Mouse (Mus musculus): ENCODE measurements around the gene Helz. TPM values are rescaled to one million over a fixed set of nuclear protein-coding genes. Genes with fewer than 3 reads are reported as not detected.

The Helz gene
- polyA plus RNA-seq, 1 experiment from 2014 or later = 3.3 TPM

DNA sequence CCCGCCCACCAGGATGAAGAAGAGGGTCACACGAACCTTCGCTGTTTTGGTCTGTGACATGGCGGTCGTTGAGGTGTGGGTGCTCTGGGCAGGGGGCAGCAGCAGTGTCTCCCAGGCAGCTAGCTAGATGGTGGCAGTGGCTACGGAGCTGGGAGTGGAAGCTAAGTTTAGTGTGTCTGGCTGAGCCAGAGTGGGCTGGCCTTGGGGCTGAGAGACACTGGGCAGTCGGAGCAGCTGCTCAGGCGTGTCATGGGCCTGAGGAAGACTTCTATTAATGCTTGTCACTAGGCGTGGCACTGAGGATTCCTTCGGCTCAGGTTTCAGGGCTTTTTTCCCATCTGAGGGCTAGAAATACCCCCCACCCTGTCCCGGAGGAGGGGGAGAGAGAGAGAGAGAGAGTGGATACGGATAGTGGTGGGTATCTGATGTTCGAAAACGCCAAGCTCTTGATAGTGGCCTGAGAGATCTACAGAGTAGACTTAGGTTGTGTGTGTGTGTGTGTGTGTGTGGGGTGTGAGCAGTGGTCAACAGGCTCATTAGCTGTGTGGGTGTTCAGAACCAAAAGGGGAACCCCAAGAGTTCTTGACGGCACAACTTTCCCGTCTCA is 168.7 kb downstream of the Helz start, which contains the start of gene Cacng1:
Gene Cacng1, minus strand, starts transcription at position 191 of the 607 bp plus-strand sequence.
- no peak within 1 kb of the TSS for H3K9ac ChIP-seq (replicated peaks)
- no peak within 1 kb of the TSS for H3K4me3 ChIP-seq (ENCODE audit: low read depth, low read length)
- WGBS (ENCODE audit: insufficient replicate concordance) = 78% methylated on average over 16 of the region's 16 CpGs
- no peak for DNase-seq
- H3K36me3 ChIP-seq (replicated peaks; ENCODE audit: insufficient read depth, low read length) = no peaks in the 10 kb centered on the region
- no peaks in the 10 kb centered on the region for H3K9me3 ChIP-seq (ENCODE audit: low read length)
- no peak within 1 kb of the TSS for H3K4me2 ChIP-seq (ENCODE audit: low read depth, low read length)
- TF ChIP-seq EP300 (IDR thresholded peaks at IDR 0.05; ENCODE audit: low read depth) (no peak), CTCF (IDR thresholded peaks at IDR 0.05; ENCODE audit: low read depth) (no peak)
- no peaks in the 10 kb centered on the region for H3K27me3 ChIP-seq (ENCODE audit: insufficient read depth, low read length)
- no peak for ATAC-seq
- no peaks in the 10 kb centered on the region for H3K4me1 ChIP-seq (ENCODE audit: insufficient read depth)
- no peak within 1 kb of the TSS for H3K27ac ChIP-seq (ENCODE audit: low read depth)

DNA sequence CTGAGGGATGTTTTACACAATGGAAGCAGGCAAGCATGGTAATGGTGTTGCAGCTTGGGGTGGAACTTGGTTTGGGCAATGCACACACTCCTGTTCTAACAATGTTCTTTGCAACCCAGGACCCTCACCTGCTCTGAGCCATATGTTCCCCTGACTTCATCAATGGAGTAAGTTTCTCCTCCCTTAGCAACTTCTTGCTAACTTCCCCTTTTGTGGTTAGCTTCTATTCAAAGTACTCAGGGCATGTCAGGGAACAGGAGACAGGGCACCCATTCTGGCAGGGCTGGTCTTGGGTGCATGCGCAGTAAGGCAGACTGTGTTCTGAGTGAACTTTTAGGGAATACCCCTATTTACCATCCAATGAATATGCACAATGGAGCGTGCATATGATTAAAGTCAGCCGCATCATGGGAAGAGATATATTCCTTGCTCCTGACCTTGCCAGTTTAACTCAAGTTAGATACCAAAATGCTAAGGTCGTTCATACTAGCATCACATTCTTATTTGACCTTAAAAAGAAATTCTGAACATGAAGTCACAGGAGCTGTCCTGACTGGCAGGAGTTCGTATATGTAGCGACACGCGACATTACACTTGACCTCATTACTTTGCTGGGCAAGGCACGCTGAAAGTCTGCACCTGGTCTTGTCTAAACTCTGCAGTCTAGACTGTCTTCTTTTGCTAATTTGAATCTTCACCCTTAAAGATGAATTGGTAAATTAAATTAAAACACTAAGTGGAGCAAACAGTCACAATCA is 172.7 kb downstream of the Helz start:
- 74% methylated on average over 9 of the region's 9 CpGs for WGBS (ENCODE audit: insufficient replicate concordance)
- Histone ChIP-seq H3K9ac (replicated peaks) (no peak overlapping the region), H3K27ac (ENCODE audit: low read depth) (no peak overlapping the region), H3K4me2 (ENCODE audit: low read depth, low read length) (no peak overlapping the region), H3K9me3 (ENCODE audit: low read length) (no peaks in the 10 kb centered on the region), H3K4me1 (ENCODE audit: insufficient read depth) (no peaks in the 10 kb centered on the region), H3K36me3 (replicated peaks; ENCODE audit: insufficient read depth, low read length) (no peaks in the 10 kb centered on the region), H3K4me3 (ENCODE audit: low read depth, low read length) (no peak overlapping the region), H3K27me3 (ENCODE audit: insufficient read depth, low read length) (no peaks in the 10 kb centered on the region)
- TF ChIP-seq CTCF (IDR thresholded peaks at IDR 0.05; ENCODE audit: low read depth) = no peak
- TF ChIP-seq EP300 (IDR thresholded peaks at IDR 0.05; ENCODE audit: low read depth) = no peak
- DNase-seq = no peak
- ATAC-seq = no peak

DNA sequence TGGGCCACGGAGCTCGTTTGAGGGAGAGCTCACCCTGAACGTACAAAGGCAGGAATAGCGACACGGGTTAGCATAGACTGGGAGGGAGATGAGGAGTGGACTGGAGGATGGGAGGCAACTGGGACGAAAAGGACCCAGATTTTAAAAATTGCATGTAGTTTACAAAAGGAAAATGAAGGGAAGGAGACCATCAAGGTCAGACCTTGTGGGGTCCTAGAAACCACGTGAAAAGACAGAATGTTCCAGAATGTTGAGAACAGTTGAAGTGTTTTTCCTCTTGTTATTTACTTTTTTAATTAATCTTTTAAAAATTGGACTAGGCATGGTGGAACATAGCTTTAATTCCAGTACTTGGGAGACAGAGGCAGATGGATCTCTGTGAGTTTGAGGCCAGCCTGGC is 173.3 kb downstream of the Helz start:
- Histone ChIP-seq H3K4me2 (ENCODE audit: low read depth, low read length) (no peak overlapping the region), H3K9me3 (ENCODE audit: low read length) (no peaks in the 10 kb centered on the region), H3K9ac (replicated peaks) (no peak overlapping the region), H3K4me1 (ENCODE audit: insufficient read depth) (no peaks in the 10 kb centered on the region), H3K27me3 (ENCODE audit: insufficient read depth, low read length) (no peaks in the 10 kb centered on the region), H3K36me3 (replicated peaks; ENCODE audit: insufficient read depth, low read length) (no peaks in the 10 kb centered on the region), H3K27ac (ENCODE audit: low read depth) (no peak overlapping the region), H3K4me3 (ENCODE audit: low read depth, low read length) (no peak overlapping the region)
- TF ChIP-seq CTCF (IDR thresholded peaks at IDR 0.05; ENCODE audit: low read depth) (no peak), EP300 (IDR thresholded peaks at IDR 0.05; ENCODE audit: low read depth) (no peak)
- ATAC-seq (no peak), DNase-seq (no peak)
- 68% methylated on average over 7 of the region's 7 CpGs for WGBS (ENCODE audit: insufficient replicate concordance)

DNA sequence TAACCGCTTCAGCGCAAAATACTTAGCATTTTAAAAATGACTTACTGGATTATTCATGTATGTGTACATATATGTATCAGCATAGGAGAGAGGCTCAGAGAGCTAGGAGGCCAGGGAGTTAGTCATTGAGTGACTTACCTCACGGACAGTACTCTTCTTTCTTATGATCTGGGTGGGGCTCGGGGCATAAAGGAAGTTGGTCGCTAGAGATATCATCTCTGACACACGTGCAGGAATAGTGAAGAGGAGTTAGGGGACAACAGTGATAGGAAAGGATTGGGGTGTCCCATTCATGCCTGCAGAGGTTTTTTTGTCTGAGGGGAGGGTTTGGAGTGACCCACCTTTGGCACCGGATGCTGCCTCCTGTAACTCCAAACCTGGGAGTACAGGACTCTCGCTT is 176.9 kb downstream of the Helz start:
- 55% methylated on average over 8 of the region's 8 CpGs for WGBS (ENCODE audit: insufficient replicate concordance)
- Histone ChIP-seq H3K4me3 (ENCODE audit: low read depth, low read length) (no peak overlapping the region), H3K9ac (replicated peaks) (no peak overlapping the region), H3K36me3 (replicated peaks; ENCODE audit: insufficient read depth, low read length) (no peaks in the 10 kb centered on the region), H3K27me3 (ENCODE audit: insufficient read depth, low read length) (no peaks in the 10 kb centered on the region), H3K27ac (ENCODE audit: low read depth) (no peak overlapping the region), H3K4me2 (ENCODE audit: low read depth, low read length) (no peak overlapping the region), H3K4me1 (ENCODE audit: insufficient read depth) (no peaks in the 10 kb centered on the region), H3K9me3 (ENCODE audit: low read length) (no peaks in the 10 kb centered on the region)
- DNase-seq = no peak
- no peak for TF ChIP-seq CTCF (IDR thresholded peaks at IDR 0.05; ENCODE audit: low read depth)
- TF ChIP-seq EP300 (IDR thresholded peaks at IDR 0.05; ENCODE audit: low read depth) = no peak
- no peak for ATAC-seq

DNA sequence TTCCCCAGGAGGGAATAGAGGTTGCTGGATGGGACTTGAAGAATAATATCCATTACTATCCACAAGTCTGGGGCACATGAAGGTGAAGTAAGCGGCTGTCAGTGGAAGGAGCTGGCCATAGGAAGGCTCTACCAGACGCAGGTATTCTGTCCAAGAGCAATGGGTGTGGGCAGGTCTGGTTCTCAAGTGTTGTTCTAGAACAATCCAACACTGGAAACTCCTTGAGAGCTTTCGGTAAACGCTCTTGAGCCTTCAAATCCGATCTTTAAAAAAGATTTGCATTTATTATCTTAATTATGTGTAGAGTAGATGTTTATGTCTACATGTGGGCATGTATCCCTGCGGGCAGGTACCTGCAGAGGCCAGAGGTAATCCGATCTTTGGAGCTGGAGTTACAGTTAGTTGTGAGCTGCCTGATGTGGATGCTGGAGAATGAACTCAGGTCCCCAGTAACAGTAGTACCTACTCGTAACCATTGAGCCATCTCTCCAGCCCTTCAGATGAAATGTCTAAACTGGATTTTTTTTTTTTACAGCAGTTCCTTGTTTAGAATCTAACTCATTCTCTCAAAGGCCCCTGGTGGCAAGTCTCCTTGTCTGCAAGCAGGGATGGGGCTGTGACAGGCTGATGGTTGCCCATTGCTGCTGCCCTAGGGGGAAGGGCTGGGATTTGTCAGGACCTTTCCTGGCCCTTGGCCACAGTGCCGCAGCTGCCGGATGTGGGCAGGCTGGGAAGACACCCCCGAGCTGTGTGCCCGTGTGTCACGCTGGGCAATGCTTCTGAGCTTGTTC is 180.5 kb downstream of the Helz start:
- H3K9me3 ChIP-seq (ENCODE audit: low read length) = no peaks in the 10 kb centered on the region
- H3K4me3 ChIP-seq (ENCODE audit: low read depth, low read length) = no peak overlapping the region
- no peaks in the 10 kb centered on the region for H3K36me3 ChIP-seq (replicated peaks; ENCODE audit: insufficient read depth, low read length)
- 69% methylated on average over 13 of the region's 13 CpGs for WGBS (ENCODE audit: insufficient replicate concordance)
- H3K4me2 ChIP-seq (ENCODE audit: low read depth, low read length) = no peak overlapping the region
- H3K9ac ChIP-seq (replicated peaks) = no peak overlapping the region
- H3K27me3 ChIP-seq (ENCODE audit: insufficient read depth, low read length) = no peaks in the 10 kb centered on the region
- no peak for TF ChIP-seq EP300 (IDR thresholded peaks at IDR 0.05; ENCODE audit: low read depth)
- no peak for TF ChIP-seq CTCF (IDR thresholded peaks at IDR 0.05; ENCODE audit: low read depth)
- no peak overlapping the region for H3K27ac ChIP-seq (ENCODE audit: low read depth)
- no peak for DNase-seq
- H3K4me1 ChIP-seq (ENCODE audit: insufficient read depth) = no peaks in the 10 kb centered on the region
- no peak for ATAC-seq

DNA sequence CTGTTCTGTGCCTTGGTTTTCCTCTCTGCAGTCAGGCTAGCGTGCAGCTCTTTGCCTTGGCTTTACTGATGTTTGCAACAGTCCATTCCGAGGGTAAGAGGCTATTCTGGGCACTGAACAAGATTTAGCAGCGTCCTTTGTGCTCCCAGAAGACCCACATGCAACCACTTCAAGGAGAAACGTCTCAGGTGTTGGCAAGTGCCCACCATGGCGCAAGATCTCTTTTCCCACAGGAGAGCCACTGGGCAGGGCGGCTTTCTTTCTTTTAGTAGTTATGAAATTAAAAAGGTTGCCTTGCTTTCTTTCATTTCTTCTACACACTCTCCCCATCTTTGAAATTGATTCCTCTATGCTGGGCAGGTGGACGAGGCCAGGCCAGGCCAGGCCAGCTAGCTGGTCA is 181.4 kb downstream of the Helz start:
- H3K9me3 ChIP-seq (ENCODE audit: low read length) = no peaks in the 10 kb centered on the region
- H3K4me2 ChIP-seq (ENCODE audit: low read depth, low read length) = no peak overlapping the region
- no peaks in the 10 kb centered on the region for H3K4me1 ChIP-seq (ENCODE audit: insufficient read depth)
- DNase-seq (no peak), ATAC-seq (no peak)
- no peaks in the 10 kb centered on the region for H3K36me3 ChIP-seq (replicated peaks; ENCODE audit: insufficient read depth, low read length)
- no peak for TF ChIP-seq CTCF (IDR thresholded peaks at IDR 0.05; ENCODE audit: low read depth)
- H3K9ac ChIP-seq (replicated peaks) = no peak overlapping the region
- 70% methylated on average over 7 of the region's 7 CpGs for WGBS (ENCODE audit: insufficient replicate concordance)
- no peak overlapping the region for H3K4me3 ChIP-seq (ENCODE audit: low read depth, low read length)
- H3K27ac ChIP-seq (ENCODE audit: low read depth) = no peak overlapping the region
- H3K27me3 ChIP-seq (ENCODE audit: insufficient read depth, low read length) = no peaks in the 10 kb centered on the region
